Mouse (Mus musculus): ENCODE results near the gene Ccdc124. TPM values are rescaled to one million over a fixed set of nuclear protein-coding genes. Genes with fewer than 3 reads are reported as not detected.

Ccdc124 gene
- polyA plus RNA-seq, 3 experiments from 2014 or later: 54.2 to 120 (median 63.1) TPM

- no peak for ATAC-seq
Measured at GRCm38 (mm10) chr8:70894771-70895545, 21.2 kb upstream of the Ccdc124 start.

- no peak for ATAC-seq
Measured at GRCm38 (mm10) chr8:70894385-70894720, 20.6 kb upstream of the Ccdc124 start.

GRCm38 (mm10) chr8:70893656-70894384 is 20.1 kb upstream of the Ccdc124 start:
- ATAC-seq: no peak

GRCm38 (mm10) chr8:70892896-70893655 is 19.3 kb upstream of the Ccdc124 start:
- no peak for ATAC-seq

DNA sequence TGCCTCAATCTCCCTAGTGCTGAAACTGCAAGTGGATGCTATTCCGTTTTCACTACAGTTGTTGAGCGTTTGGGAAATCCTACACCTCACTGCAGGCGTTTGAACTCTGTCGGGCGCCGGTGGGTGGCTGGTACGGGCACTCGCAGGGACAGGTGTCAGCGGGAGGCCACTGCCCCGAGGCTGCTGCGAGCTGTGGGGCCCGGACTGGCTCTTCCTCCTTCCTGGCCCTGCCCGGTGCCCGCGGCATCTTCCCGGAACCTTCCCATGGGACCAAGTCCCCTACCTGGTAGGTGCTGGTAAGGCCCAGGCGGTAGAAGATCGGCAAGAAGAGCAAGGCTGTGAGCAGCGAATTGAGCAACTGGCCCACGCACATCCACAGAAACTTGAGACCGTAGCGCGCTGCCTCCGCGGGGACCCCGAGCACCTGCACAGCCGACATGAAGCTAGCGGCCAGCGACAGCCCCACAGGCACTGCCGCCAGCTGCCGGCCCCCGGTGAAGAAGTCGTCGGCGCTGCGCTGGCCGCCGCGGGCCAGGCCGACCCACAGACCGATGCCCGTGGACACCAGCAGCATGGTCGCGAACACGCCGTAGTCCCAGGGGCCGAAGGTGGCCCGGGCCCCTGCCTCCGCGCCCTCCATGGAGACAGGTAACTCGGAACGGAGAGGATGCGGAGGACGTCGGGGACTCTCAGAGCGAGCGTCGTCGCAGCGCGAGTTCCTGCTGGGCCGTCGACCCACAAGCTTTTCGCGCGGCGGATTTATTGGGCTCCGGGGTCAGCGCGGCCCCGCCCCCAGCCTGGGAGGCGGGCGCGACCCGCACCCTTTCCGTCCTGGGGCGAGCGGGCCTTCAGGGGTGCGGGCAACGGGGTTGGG is 18.5 kb upstream of the Ccdc124 start, which contains the start of gene Slc5a5:
Slc5a5 (minus strand) TSS at position 736 of the 874 bp plus-strand sequence.
- ATAC-seq: no peak

DNA sequence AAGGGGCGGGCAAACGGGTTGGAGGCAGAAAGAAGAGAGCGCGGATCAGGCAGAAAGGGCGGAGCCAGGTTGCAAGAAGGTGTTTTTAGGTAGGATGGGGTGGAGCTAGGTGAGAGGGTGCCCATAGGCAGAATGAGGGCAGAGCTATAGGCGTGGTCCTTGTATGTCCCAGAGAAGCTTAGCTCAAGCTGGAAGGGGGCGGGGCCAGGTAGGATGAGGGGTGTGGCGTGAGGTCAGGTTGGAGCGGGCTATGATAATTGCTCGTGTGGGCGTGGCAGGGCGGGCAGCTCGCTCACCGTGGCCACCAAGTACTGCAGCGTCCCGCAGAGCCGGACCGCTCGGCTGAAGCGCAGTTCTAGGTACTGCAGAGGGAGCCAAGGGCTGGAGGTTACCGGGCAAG is 17.6 kb upstream of the Ccdc124 start:
- no peak for ATAC-seq

- ATAC-seq: no peak
Measured at GRCm38 (mm10) chr8:70890656-70891055, 16.9 kb upstream of the Ccdc124 start.

- no peak for ATAC-seq
Measured at GRCm38 (mm10) chr8:70887669-70888068, 13.9 kb upstream of the Ccdc124 start.

DNA sequence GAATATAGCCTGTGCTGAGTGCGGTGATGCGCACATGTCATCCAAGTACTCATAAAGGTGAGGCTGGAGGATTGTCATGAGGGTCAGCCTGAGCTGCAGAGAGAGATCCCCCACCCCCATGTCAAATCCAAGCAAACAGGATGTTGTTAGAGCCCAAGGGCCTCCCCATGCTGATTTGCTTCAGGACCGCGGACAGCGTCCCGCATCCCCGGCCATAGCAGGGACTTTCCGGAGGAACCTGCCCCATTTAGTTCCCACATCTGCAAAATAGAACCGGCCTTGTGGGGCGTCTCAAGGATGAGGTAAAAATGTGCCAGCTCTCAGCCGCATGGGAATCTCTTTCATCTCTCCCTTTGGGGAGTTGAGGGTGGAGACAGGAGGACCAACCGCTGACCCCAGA is 11.9 kb upstream of the Ccdc124 start:
- no peak for ATAC-seq

DNA sequence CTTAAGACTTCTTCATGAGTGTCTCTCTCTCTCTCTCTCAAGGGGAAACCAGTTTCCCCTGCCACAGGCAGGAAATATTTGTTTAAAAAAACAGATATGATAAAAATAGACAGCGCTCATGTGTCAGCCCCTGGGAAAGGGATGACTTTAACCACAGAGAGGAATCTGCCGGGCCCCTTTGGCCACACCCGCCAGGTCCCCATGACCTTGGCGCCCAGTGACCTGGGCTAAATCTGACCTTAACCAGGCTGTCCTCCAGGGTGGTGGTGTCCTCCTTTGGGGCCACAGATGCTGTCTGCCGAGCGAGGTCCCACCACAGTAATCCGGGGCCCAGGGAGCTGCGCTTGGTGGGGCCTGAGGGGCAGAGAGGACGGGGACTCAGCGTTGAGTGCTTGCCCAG is 10.9 kb upstream of the Ccdc124 start:
- ATAC-seq: no peak

DNA sequence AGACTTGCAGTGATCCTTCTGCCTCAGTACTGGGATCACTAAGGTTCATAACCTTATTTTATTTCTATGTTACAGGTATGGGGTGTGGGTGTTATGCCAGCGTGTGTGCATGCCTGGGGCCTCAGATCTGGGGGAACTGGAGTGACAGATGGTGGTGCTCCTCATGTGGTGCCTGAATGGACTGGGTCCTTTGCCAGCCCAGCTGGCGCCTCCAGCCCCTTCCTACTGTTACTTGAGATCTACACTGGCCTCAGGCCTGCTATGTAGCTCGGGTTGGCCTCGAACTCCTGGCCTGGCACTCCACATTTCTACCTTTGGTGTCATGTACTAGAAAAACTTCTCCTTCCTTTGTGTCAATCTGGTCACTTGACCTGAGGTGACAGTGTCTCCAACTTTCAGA is 10.5 kb upstream of the Ccdc124 start:
- ATAC-seq: no peak

- no peak for ATAC-seq
Measured at GRCm38 (mm10) chr8:70880546-70880945, 6.8 kb upstream of the Ccdc124 start.

DNA sequence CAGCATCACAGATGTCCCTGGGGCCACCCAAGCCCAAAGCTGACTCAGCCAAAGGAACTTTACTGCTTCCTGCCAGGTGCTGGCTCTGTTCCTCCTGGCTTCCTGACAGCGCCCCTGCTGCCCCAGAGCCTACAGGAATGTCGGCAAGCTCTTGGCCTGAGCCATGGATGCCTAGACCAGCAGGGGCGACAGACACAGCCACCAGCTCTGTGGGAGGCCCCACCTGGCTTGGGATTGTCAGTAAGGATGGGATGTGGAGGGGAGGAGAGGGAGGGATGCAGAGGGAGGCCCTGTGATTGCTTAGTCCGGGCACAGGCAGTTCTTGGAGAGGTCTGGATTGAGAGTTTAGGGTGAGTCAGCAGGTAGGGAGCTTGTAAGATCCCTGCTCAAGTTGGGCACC is 6.4 kb upstream of the Ccdc124 start:
- ATAC-seq: no peak

DNA sequence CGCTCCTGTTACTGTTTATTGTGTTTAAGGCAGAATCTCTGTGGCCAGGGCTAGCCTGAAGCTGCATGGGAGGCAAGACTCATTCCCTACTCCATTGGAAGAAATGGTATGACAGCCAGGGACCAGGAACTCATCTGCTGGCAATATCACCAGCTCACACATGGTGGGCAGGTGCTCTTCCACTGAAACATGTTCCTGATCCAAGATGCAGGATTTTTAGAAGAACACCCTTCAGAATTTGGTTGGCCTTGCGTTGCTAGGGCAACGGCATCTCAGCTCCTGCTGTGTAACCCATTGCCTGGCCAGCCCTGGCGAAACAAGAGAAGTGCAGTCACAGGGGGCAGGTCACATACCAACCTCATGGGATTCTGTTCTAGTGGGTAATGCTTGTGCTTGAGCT is 5.8 kb upstream of the Ccdc124 start:
- no peak for ATAC-seq

GRCm38 (mm10) chr8:70878178-70878577 is 4.4 kb upstream of the Ccdc124 start:
- ATAC-seq: no peak

DNA sequence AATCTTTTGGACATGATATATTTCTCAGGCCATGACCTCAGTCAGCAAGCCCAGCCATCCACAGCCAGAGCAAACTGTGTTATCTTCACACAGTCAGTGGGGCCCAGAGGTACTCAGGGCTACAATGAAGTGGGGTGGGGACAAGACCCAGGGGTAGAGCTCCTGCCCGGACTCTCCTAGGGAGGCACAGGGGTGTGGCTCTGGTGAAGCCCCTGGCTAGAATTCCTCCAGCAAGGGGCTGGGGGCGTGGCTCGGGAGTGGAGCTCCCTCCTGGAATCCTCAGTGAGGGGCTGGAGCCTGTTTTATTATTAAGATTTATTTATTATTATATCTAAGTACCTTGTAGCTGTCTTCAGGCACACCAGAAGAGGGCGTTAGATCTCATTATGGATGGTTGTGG is 2.6 kb upstream of the Ccdc124 start:
- ATAC-seq: no peak

GRCm38 (mm10) chr8:70874441-70874840 is 706 bp upstream of the Ccdc124 start:
- no peak for ATAC-seq

DNA sequence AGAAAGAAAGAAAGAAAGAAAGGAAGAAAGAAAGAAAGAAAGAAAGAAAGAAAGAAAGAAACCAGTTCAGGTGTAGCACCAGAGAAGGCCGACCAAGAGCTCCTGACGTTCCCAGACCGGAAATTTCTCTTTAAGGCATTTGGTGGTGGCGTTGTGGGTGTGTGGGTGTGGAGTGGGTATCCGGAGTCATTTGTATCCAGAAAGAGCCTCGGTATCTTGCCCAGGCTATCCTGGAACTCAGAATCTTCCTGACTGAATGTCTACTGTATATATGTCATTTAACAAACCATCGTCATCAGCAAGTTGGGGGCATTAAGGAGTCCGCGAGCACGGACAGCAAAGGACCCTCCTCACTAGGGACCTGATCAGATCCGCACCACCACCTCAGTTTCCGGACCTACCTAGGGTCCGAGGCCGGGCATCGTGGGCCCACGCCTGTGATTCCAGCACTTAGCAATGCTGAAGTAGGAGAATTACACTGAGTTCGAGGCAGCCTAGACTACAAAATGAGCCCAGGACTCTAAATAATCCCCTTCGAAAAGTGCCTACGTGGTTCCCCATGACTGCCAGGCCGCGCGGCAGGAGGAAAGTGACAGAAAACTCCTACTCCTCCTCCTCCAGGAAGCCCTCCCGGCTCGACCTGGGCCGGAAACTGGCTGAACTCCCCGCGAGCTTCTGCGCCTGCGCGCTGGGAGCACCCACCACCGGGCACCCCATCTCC is 932 bp downstream of the Ccdc124 start:
- no peak for ATAC-seq

GRCm38 (mm10) chr8:70871195-70871807 is 2.4 kb downstream of the Ccdc124 start:
- no peak for ATAC-seq

DNA sequence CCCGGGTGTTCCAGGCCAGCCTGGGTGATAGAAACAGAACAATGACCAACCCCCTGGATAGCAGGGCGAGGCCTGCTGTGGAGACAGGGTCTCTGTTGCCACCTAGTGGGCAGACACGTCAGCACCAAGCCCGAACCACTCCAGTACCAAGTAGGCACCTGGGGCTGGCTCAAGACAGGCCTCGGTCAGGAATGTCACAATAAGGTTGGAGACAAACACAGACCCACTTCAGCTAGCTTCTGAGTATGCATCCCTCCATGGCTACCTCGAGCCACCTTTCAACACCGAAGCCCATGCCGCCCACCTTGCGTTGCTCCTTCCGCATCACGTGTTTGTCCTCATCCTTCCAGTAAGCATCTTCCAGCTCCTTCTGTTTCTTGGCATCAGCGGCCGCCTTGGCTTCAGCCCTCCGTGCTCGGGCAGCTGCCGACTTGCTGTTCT is 4.1 kb downstream of the Ccdc124 start:
- no peak for ATAC-seq

DNA sequence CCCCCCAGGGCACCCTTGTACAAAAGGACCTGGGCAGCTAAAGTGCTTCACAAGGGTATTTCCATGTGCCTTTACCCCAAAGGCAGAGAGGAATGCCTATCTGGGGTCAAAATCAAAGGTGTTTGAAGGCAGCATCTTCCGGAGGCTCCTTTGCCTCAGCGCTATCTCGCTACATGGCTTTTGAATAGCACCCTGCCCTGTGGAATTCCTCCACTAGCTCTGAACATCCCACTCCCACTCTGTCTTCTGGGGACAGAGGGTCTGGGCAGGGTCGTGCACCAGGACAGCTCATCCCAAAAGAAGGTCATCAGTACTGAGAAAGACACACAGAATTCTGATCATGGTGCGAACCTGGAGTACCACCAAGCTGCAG is 4.5 kb downstream of the Ccdc124 start:
- no peak for ATAC-seq

Measured in inflammation-experienced regulatory T-cells, adult 6 months (primary cell).